Mouse (Mus musculus) thymus, adult 2 months (tissue): ENCODE results near the gene Mok.

Source experiments
- CTCF ChIP-seq: fragments of 200-500 bp; IDR thresholded peaks from 2 replicates; pipeline ENCODE4 v1.5.1; 2012; ENCODE audit warnings: mild to moderate bottlenecking, control low read depth, low read length, moderate library complexity, borderline replicate concordance; ENCODE audit not compliant: control insufficient read depth, poor library complexity, insufficient read depth; ENCODE audit errors: extremely low read depth
- POLR2A ChIP-seq: fragments of 200-500 bp; IDR thresholded peaks from 2 replicates; pipeline ENCODE4 v1.6.1; 2012; ENCODE audit warnings: mild to moderate bottlenecking, low read length, control low read depth, moderate library complexity; ENCODE audit not compliant: control insufficient read depth, poor library complexity, insufficient read depth; ENCODE audit errors: extremely low read depth

DNA sequence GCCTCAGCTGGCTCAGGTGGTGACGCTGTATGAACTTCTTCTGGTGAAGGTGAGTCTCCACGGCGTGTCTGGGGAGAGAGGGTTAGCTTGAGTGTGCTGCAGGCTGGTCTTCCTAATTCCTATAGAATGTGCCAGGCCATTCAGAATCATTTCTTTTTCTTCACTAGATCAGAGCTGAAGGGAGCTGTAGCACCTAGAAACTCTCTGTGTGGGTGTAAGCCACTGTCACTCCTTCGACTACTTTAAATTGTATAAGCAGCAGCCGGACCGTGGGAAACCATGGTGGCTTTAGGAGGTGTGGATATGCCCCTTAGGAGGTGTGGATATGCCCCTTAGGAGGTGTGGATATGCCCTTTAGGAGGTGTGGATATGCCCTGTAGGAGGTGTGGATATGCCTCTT lies 23.3 kb upstream of the Mok start:
- no peak for TF ChIP-seq CTCF
- no peak for TF ChIP-seq POLR2A
